Mouse (Mus musculus) layer of hippocampus, adult 2 months (tissue): ENCODE results near the gene Arnt. TPM values are rescaled to one million over a fixed set of nuclear protein-coding genes. Genes with fewer than 3 reads are reported as not detected.

Experiments used
- DNase-seq, 2 experiments: peaks; one replicate each; pipeline ENCODE4 v3.0.0; 2022; ENCODE audit warnings: low spot score in 2 of 2
- H3K27ac ChIP-seq: fragments of 200-600 bp; 2 replicates; pipeline ENCODE4 v1.8.1; 2022
- H3K4me3 ChIP-seq: fragments of 200-600 bp; 2 replicates; pipeline ENCODE4 v1.8.1; 2022; ENCODE audit warnings: mild to moderate bottlenecking
- CTCF ChIP-seq: fragments of 200-600 bp; conservative IDR thresholded peaks from 2 replicates; pipeline ENCODE4 v1.8.1; 2022; ENCODE audit warnings: antibody characterized with exemption, mild to moderate bottlenecking, moderate library complexity
- total RNA-seq, 2 experiments: library from RNA; stranded (reverse); gene quantifications; 2 replicates each; pipeline ENCODE4 v1.2.3; 2021

Arnt gene
- total RNA-seq, 2 experiments from 2014 or later, result 36.0 to 45.1 TPM

DNA sequence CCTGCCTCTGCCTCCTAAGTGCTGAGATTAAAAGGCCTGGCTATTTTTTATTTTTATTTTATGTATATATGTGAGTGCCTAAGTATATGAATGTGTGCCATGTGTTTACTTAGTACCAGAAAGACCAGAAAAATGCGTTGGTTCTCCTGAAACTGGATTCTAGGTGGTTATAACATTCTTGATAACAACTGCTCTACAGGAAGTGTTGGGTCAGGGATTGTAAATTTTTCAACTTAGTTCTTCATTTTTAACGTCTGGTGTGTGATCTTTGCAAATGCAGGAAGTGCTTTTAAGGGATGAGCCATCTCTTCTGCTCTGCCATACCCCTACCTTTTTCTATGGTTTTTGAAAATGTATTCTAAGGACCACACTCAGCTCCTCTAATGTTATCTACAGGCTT lies 52.2 kb downstream of the Arnt start:
- DNase-seq, result no peak
- no peak for TF ChIP-seq CTCF
- Histone ChIP-seq H3K4me3 (no peak overlapping the region), H3K27ac (no peak overlapping the region)

DNA sequence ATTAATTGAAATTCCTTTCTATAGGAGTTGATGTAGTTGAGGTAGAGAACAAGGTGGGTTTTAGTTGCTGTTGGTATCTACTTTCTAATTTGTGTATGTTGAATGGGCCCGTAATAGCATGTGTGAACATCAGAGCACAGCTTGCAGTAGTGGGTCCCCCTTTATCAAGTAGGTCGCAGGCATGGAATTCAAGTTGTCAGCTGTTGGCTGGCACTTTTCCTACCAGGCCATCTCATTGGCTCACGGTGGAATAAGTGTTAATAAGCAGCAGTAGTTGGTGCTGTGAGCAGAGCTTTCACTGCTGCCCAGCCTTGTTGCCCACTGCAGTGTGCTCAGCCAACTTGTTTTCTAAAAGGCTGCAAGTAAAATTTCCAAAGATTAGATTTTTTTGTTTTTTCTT lies 54.5 kb downstream of the Arnt start:
- no peak for TF ChIP-seq CTCF
- no peak for DNase-seq
- Histone ChIP-seq H3K4me3 (no peak overlapping the region), H3K27ac (no peak overlapping the region)

DNA sequence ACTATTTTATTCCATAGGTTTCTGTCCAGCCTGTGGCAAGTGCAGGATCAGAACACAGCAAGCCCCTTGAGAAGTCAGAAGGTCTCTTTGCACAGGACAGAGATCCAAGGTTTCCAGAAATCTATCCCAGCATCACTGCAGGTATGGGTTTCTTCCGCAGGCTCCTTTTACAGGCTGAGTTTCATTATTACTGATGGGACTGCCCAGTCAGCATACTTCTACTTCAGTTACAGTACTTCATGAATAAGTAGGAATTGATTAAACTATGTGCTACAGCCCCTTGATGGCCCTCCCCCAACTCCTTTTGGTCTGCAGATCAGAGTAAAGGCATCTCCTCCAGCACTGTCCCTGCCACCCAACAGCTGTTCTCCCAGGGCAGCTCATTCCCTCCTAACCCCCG lies 56.0 kb downstream of the Arnt start:
- DNase-seq, result no peak
- TF ChIP-seq CTCF, result no peak
- Histone ChIP-seq H3K4me3 (no peak overlapping the region), H3K27ac (no peak overlapping the region)

DNA sequence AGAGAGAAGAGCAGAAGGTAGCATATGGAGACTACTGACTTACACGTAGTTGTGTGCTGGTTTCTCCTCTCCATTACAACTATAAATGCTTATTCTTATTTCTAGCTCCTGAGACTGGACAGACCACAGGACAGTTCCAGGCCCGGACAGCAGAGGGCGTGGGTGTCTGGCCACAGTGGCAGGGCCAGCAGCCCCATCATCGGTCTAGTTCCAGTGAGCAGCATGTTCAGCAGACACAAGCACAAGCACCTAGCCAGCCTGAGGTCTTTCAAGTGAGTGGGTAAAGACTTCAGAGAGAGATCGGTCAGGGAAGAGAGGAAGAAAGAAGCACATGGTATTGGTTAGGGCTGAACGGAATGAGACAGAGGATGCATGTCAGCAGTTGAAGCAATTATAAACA lies 60.2 kb downstream of the Arnt start:
- TF ChIP-seq CTCF, result peak; percentile 79
- peak; percentile 26 to 51 for DNase-seq
- no peak overlapping the region for H3K4me3 ChIP-seq
- H3K27ac ChIP-seq, result peak overlapping the region; percentile 54

DNA sequence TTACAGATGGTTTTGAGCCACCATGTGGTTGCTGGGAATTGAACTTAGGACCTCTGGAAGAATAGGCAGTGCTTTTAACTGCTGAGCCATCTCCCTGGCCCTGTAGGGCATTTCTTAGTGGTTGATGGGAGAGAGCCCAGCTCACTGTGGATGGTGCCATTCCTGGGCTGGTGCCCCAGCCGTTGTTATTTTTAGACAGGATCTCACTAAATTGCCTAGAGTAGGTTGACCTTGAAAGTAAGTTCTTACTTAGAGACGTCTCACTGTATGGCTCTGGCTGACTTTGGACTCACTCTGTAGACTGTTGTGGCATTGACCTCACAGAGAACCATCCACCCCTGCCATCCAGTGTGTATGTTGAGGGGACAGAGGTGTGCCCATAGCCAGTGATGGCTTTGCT lies 64.0 kb downstream of the Arnt start:
- DNase-seq, result no peak
- no peak for TF ChIP-seq CTCF
- no peak overlapping the region for H3K27ac ChIP-seq
- H3K4me3 ChIP-seq, result no peak overlapping the region

DNA sequence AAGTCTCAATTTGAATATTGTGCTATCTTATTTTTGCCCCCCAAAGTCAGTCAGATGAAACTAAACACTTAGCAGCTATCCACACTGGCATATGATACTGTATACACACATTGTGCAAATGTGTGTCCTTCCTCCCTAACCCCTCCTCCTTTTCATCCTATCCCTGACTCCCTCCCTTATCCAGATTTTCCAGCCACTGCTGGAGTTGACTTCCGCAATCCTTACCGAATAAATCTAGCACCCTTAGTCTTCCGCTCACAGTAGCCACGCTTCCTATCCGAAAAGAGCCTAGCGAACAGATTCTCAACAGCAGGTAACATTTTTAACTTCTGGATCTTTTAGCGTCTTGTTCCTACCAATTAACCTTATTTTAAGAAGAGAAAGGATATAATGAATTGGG lies 64.8 kb downstream of the Arnt start, which contains the start of gene Ctsk:
Gene Ctsk, plus strand, starts transcription at position 233 of the 400 bp plus-strand sequence.
- TF ChIP-seq CTCF, result no peak
- no peak for DNase-seq
- Histone ChIP-seq H3K4me3 (peak within 1 kb of the TSS; percentile 8; the same call in 1 of the 2 replicates), H3K27ac (no peak within 1 kb of the TSS)

DNA sequence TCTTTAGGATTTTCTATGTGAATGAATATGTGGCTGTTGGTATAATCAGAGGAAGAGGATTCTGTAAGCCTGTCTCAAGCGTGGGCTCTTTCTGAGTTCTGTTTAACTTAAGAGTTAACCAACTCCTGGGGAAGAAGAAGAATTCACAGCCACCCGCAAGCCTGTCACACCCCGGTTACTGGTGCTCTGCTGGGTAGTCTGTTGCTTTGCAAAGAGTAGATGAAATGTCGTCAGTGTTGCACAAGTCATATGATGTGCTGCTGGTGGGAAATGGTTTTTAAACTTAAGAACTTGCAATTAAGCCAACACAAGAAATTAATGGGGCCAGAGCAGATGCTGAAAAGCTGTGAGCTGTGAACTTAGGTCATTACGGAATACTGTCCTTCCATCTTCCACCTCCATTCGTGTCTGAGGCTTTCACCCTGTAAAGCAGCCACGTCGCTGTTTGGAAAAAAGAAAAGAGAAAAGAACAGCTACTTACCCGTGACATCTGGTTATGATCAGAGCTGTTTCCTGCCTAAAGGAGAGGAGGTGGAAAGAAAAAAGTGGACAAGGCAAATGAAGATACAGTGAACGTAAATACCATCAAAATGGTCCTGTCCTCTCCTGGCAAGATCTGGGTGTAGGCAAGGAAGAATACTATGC lies 65.4 kb downstream of the Arnt start:
- DNase-seq, result no peak
- no peak for TF ChIP-seq CTCF
- no peak overlapping the region for H3K27ac ChIP-seq
- peak overlapping the region; percentile 8; the same call in 1 of the 2 replicates for H3K4me3 ChIP-seq

DNA sequence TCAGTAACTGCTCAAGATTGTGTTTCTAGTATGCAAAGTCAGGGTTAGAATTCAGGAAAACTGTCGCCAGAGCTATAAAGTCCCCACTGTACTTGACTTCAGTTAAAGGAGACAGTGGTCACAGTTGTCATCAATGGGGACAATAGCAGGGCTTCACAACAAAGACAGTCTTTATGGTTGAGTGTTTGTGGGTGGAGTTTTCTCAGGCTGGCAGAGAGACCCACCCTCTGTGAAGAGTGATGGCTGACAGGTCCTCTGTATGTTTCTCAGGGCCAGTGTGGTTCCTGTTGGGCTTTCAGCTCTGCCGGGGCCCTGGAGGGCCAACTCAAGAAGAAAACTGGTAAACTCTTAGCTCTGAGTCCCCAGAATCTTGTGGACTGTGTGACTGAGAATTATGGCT lies 68.1 kb downstream of the Arnt start:
- peak overlapping the region; percentile 53; the same call in 1 of the 2 replicates for H3K27ac ChIP-seq

DNA sequence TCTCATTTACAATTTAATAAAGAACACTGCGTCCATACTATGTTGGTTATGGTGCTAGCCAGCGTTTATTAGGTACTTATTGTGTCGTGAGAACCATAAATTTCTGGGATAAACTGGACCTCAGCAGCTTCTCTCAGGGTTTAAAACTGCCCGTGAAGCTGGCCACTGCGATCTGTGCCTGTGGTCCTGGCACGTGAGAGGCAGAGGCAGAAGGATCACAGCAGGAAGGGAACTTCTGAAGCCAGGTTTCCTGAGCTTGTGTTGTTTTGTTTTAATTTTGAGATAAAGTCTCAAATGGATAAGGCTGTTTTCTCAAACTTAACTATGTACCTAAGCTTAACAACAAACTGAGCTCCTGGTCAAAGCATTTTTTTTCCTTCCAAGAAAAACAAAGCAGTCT lies 75.2 kb downstream of the Arnt start:
- TF ChIP-seq CTCF, result no peak
- H3K4me3 ChIP-seq, result no peak overlapping the region
- DNase-seq, result no peak
- H3K27ac ChIP-seq, result no peak overlapping the region

More for the DNA sequence above, 68.1 kb downstream of the Arnt start:
- TF ChIP-seq CTCF, result no peak
- DNase-seq, result no peak
- no peak overlapping the region for H3K4me3 ChIP-seq

DNA sequence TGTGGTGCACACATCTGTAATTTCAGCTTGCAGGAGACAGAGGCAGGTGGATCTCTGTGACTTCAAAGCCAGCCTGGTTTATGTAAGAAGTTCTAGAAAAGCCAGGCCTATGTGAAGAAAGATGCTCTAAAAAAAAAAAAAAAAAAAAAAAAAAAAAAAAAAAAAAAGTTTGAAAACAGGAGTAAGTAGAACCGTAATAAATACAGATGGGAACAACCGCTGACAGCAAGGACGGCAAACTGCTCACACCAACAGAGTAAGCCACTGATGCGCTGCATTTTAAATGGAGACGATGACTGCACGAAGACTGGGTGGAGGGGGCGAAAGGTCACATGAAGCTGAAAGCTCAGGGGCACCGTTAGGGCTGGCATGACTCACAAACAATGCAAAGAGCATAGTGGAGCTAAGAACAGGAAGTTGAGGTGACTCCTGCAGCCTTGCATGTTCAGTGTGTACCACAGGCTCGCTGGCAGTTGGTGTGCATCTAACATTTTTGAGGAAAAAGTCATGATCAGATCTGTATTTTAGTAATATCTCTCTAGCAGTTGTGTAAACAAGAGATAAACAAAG lies 77.5 kb downstream of the Arnt start:
- no peak for DNase-seq
- Histone ChIP-seq H3K4me3 (no peak overlapping the region), H3K27ac (no peak overlapping the region)
- no peak for TF ChIP-seq CTCF

DNA sequence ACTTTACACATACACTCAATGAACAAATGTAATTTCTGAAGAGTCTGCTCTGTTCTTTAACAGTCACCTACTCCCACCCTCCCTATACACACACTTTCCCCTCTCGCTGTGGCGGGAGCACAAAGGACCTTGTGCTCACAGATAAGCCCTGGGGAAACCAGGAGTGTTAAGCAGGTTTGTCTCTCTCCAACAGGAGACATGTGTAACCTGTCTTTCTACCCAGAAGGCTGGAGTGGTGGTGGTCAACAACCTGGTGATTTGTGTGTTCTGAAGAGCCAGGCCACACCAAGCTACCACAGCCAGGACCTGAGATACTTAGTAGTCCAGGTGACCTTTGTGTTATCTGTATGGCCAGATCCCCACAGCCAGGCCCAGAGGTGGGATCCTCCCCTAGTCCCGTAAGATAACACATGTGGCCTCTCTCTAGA lies 82.4 kb downstream of the Arnt start:
- TF ChIP-seq CTCF, result no peak
- Histone ChIP-seq H3K27ac (no peak overlapping the region), H3K4me3 (no peak overlapping the region)
- DNase-seq, result no peak

DNA sequence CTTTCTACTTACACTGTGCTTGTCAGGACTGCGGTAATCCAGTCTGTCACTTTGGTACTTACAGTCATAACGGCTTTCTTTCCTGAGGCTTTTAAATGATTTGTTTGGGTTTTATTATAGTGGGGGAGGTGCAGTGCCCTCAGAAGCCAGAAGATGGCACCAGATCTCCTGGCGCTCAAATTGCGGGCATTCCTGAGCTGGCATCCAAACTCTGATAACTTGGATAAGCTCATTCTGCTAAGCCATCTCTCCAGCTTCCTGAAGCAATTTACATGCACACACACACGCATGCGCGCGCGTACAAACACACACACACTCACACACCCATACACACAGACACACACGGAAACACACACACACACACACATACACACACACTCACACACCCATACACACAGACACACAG lies 83.3 kb downstream of the Arnt start:
- DNase-seq, result peak; percentile 78 to 81
- Histone ChIP-seq H3K27ac (peak overlapping the region; percentile 54), H3K4me3 (no peak overlapping the region)
- peak; percentile 89 for TF ChIP-seq CTCF

DNA sequence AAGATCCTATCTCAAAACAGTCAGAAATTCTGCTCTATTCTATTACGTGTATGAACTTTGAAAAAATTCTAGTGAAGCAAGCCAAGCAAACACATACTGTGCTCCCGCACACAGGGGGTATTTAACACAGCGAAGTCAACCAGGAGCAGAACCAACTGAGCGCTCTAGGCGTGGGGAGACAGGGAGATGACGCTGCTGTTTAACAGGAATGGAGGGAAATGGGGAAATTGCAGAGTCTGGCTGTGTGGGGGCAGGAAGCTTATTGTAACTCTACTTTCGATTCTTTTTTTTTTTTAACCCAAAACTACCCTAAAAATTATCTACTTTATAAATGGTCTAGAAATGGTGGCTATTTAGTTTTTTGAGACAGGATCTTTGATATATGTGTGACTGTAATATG lies 84.7 kb downstream of the Arnt start:
- H3K4me3 ChIP-seq, result no peak overlapping the region
- no peak for TF ChIP-seq CTCF
- no peak for DNase-seq
- H3K27ac ChIP-seq, result no peak overlapping the region

DNA sequence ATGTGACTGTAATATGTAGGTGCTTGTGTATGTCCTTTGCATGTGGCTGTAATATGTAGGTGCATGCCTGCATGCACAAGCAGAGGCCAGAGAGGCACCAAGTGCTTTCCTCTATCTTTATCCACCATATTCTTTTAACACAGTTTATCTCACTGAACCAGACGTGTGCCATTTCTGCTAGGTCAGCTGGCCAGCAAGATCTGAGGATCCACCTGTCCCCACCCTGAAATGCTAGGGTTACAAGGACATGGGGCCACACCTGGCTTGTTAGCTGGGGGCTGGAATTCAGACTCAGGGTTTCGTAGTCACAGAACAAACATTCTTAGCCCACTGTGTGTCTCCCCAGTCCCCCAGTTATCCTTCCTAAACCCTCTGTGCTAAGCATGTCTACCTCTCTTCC lies 85.1 kb downstream of the Arnt start:
- DNase-seq, result no peak
- no peak overlapping the region for H3K4me3 ChIP-seq
- no peak overlapping the region for H3K27ac ChIP-seq
- TF ChIP-seq CTCF, result no peak
